Mouse (Mus musculus) heart, embryonic 13.5 days (tissue): ENCODE data around the gene Adap1. TPM values are rescaled to one million over a fixed set of nuclear protein-coding genes. Genes with fewer than 3 reads are reported as not detected.

Experiments used
- ATAC-seq: fragments of 200-750 bp; cut with Nextera tagmentation; 2 replicates; pipeline ENCODE4 v1.8.0; 2017; ENCODE audit warnings: moderate TSS enrichment; ENCODE audit not compliant: insufficient number of reproducible peaks, low FRiP score, low TSS enrichment; ENCODE audit errors: extremely low read depth
- H3K27ac ChIP-seq: fragments of 300-500 bp; sonication (generic); replicated peaks from 2 replicates; pipeline ENCODE4 v1.5.1; 2015; ENCODE audit warnings: moderate library complexity, mild to moderate bottlenecking, inconsistent platforms
- H3K27me3 ChIP-seq: fragments of 300-500 bp; sonication (generic); replicated peaks from 2 replicates; pipeline ENCODE4 v1.6.1; 2015; ENCODE audit warnings: mild to moderate bottlenecking, inconsistent platforms
- H3K36me3 ChIP-seq: fragments of 300-500 bp; sonication (generic); 2 replicates; pipeline ENCODE4 v1.6.1; 2015; ENCODE audit warnings: mild to moderate bottlenecking, inconsistent platforms
- H3K4me1 ChIP-seq: fragments of 300-500 bp; sonication (generic); 2 replicates; pipeline ENCODE4 v1.6.1; 2015; ENCODE audit warnings: inconsistent platforms
- H3K4me2 ChIP-seq: fragments of 300-500 bp; sonication (generic); 2 replicates; pipeline ENCODE4 v1.6.1; 2015; ENCODE audit warnings: inconsistent platforms, mild to moderate bottlenecking, moderate library complexity
- H3K4me3 ChIP-seq: fragments of 300-500 bp; sonication (generic); 2 replicates; pipeline ENCODE4 v1.5.1; 2015; ENCODE audit warnings: moderate library complexity, mild to moderate bottlenecking, inconsistent platforms
- H3K9ac ChIP-seq: fragments of 300-500 bp; sonication (generic); 2 replicates; pipeline ENCODE4 v1.6.1; 2015; ENCODE audit warnings: inconsistent platforms, mild to moderate bottlenecking, moderate library complexity
- H3K9me3 ChIP-seq: fragments of 300-500 bp; sonication (generic); 2 replicates; pipeline ENCODE4 v1.6.1; 2016; ENCODE audit warnings: inconsistent platforms
- WGBS: fragments of 180-500 bp; shearing (Covaris S2); methylation state at CpG from one replicate; pipeline ENCODE4 v1.1.7; 2015; ENCODE audit warnings: mixed read lengths; 5-methylcytosine and 5-hydroxymethylcytosine counted together
- polyA plus RNA-seq: library from polyadenylated mRNA; unstranded; fragments of >200 nt; fragmentation: Nextera tagmentation; extraction: Ambion mirVana; gene quantifications from 2 replicates; pipeline ENCODE4 v1.2.1, GENCODE M21; 2015

Gene Adap1
- polyA plus RNA-seq, 1 experiment from 2014 or later, result 0.70 TPM

DNA sequence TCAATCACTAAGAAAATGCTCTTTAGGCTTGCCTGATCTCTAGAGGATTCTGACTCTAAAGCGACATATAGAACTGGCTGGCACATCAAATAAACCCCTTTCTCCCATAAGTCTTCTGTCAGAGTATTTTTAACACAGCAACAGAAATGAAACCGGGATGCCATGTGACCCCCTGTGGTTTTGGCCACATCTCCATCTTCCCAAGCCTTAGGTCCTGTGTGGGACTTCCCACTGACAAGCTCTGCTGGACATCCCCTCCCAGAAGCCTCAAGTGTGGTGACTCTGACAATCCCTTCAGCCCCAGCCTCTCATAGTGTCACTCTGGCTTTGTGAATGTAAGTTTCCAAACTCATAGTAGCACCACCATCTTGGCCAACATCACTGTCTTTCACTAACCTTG, 31.3 kb downstream of the Adap1 start:
- no peaks in the 10 kb centered on the region for H3K27me3 ChIP-seq
- no peak overlapping the region for H3K27ac ChIP-seq
- H3K4me2 ChIP-seq, result no peak overlapping the region
- no peaks in the 10 kb centered on the region for H3K9me3 ChIP-seq
- H3K4me3 ChIP-seq, result no peak overlapping the region
- no peaks in the 10 kb centered on the region for H3K36me3 ChIP-seq
- H3K9ac ChIP-seq, result no peak overlapping the region
- no peaks in the 10 kb centered on the region; the same call in 1 of the 2 replicates for H3K4me1 ChIP-seq
- WGBS, result 60% methylated on average over 2 of the region's 2 CpGs
- no peak for ATAC-seq

DNA sequence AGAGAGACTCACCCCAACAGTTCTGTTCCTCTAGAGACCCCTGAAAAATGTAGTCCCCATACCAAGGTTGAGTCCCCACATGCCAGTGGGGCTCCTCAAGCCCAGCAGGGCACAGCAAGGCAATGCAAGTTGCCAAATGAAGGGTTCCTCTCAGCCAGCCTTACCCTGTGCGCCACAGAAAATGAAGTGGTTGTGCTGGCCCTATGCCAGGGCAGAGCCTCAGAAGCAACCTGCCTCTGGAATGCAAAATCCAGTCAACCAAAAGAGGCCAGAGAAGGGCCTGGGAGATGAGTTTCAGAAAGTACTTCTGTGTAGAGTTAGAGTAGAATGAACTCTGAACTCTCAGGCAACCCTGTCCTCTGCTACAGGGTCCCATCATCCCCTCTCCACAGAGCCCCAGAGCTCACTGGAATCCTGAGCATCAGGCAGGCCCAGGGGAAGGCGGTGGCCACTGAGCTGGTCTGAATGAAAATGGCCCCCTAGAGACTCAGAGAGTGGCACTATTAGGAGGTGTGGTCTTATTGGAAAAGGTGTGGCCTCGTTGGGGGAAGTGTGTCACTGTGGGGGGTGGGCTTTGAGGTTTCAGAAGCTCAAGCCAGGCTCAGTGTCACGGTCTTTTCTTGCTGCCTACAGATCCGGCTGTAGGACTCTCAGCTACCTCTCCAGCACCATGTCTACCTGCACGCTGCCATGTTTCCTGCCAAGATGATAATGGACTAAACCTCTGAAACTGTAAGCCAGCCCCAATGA, 33.4 kb downstream of the Adap1 start:
- Histone ChIP-seq H3K36me3 (no peaks in the 10 kb centered on the region), H3K9me3 (no peaks in the 10 kb centered on the region), H3K27ac (no peak overlapping the region), H3K4me3 (no peak overlapping the region), H3K4me2 (no peak overlapping the region), H3K9ac (no peak overlapping the region), H3K27me3 (no peaks in the 10 kb centered on the region), H3K4me1 (peaks cover 2% of the 10 kb centered on the region; the same call in 1 of the 2 replicates)
- no peak for ATAC-seq
- 68% methylated on average over 6 of the region's 6 CpGs for WGBS

DNA sequence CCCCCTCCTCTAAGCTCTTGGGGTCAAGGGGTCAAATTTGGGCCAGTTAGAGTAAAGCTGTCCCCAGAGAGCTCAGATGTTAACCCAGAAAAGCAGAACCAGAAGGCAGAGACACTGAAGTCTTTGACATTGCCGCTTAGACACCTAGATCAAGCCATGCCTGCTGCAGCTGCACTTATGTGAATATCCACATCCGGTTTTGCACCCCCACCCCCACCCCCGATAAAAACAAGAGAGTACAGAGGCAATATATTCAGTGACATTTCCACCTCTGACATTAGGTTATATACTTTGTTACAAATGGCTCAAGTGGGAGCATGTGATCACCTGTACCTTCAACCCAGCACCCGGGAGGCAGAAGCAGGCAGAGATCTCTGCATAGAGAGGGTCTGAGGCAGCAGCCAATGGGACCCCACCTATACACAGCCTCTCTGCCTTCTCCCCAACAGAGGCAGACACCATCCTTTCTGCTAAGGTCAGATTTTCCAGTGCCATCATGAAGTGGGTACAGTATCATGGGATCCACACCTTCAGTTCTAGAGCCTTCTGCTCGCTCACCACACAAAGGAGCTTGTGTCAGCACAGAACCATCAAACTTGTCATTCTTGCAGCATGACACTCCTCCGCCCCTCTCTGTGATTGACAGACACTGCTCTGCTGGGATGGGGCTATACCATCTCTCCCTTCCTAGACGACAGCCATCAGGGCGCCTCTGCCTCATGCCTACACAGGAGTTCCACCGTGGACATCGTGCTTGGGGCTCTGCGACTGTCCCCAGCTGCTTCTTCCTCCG, 34.8 kb downstream of the Adap1 start:
- Histone ChIP-seq H3K4me3 (no peak overlapping the region), H3K27me3 (no peaks in the 10 kb centered on the region), H3K27ac (no peak overlapping the region), H3K9me3 (no peaks in the 10 kb centered on the region), H3K4me1 (peaks cover 15% of the 10 kb centered on the region), H3K9ac (no peak overlapping the region), H3K36me3 (no peaks in the 10 kb centered on the region), H3K4me2 (no peak overlapping the region)
- ATAC-seq, result no peak
- 78% methylated on average over 12 of the region's 12 CpGs for WGBS

DNA sequence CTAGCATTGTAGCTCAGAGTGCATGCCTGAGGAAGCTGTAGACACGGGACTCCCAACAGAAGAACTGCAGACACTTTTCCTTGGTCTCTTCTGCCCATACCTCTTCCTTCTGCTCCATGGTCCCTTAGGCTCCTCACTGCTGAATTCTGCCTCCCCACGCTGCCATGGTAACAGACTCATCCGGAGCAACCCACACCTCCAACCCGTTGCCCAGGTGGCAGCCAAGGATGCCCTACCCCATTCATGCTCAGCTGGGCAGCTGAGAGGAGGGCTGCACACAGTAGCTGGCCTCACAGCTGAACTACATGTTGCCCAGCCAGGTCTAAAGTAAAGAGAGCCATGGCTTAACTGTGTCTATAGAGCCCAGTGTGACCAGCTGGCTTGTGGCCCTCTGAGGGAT, 36.8 kb downstream of the Adap1 start:
- 76% methylated on average over 4 of the region's 4 CpGs for WGBS
- Histone ChIP-seq H3K9me3 (no peaks in the 10 kb centered on the region), H3K27ac (no peak overlapping the region), H3K4me3 (no peak overlapping the region), H3K9ac (no peak overlapping the region), H3K4me1 (peaks cover 21% of the 10 kb centered on the region), H3K36me3 (no peaks in the 10 kb centered on the region), H3K4me2 (no peak overlapping the region), H3K27me3 (no peaks in the 10 kb centered on the region)
- no peak for ATAC-seq

DNA sequence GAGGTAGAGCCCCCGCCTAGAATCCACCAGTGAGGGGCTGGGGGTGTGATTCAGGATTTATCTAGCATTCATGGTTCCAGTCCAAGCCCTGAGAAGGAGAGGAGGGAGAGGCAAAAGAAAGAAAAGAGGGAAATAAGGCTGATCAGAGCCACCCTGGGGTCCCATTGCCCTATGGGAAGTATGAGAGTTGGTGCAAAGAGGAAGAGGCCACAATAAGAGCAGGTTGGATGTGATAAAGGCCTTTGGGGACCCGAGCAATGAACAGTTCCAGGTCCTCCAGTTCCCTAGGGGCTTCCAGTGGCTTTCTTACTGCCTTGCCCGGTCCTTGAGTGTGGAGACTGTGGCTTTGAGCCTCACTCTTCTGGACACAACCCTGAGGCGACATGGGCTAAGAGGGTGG, 37.6 kb downstream of the Adap1 start:
- H3K4me3 ChIP-seq, result no peak overlapping the region
- H3K27me3 ChIP-seq, result no peaks in the 10 kb centered on the region
- H3K9me3 ChIP-seq, result no peaks in the 10 kb centered on the region
- no peaks in the 10 kb centered on the region for H3K36me3 ChIP-seq
- H3K4me1 ChIP-seq, result peaks cover 21% of the 10 kb centered on the region
- 80% methylated on average over 4 of the region's 4 CpGs for WGBS
- H3K4me2 ChIP-seq, result no peak overlapping the region
- no peak for ATAC-seq
- no peak overlapping the region for H3K27ac ChIP-seq
- no peak overlapping the region for H3K9ac ChIP-seq

DNA sequence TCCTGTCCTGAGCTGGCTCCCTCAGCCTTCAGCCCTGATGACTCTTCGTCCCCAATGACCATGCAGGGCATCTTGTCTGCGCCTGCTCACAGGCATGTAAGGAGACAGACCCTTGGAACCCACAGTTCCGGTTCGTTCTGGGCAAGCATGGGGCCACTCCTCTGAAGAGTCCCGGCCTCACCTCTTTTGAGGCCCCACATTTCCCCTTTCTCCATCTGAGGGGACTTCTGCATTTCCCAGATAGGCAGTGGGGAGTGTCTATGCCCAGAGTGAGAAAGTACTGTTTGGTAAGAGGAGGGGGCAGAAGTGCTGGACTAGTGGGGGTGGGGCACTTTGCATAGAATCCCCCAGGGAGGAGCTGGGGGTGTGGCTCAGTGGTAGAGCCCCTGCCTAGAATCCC, 38.3 kb downstream of the Adap1 start:
- no peaks in the 10 kb centered on the region for H3K27me3 ChIP-seq
- H3K4me2 ChIP-seq, result no peak overlapping the region
- no peak overlapping the region for H3K27ac ChIP-seq
- no peaks in the 10 kb centered on the region for H3K9me3 ChIP-seq
- 75% methylated on average over 5 of the region's 5 CpGs for WGBS
- ATAC-seq, result no peak
- H3K9ac ChIP-seq, result no peak overlapping the region; the same call in 1 of the 2 replicates
- no peak overlapping the region for H3K4me3 ChIP-seq
- no peaks in the 10 kb centered on the region for H3K36me3 ChIP-seq
- peaks cover 26% of the 10 kb centered on the region for H3K4me1 ChIP-seq

DNA sequence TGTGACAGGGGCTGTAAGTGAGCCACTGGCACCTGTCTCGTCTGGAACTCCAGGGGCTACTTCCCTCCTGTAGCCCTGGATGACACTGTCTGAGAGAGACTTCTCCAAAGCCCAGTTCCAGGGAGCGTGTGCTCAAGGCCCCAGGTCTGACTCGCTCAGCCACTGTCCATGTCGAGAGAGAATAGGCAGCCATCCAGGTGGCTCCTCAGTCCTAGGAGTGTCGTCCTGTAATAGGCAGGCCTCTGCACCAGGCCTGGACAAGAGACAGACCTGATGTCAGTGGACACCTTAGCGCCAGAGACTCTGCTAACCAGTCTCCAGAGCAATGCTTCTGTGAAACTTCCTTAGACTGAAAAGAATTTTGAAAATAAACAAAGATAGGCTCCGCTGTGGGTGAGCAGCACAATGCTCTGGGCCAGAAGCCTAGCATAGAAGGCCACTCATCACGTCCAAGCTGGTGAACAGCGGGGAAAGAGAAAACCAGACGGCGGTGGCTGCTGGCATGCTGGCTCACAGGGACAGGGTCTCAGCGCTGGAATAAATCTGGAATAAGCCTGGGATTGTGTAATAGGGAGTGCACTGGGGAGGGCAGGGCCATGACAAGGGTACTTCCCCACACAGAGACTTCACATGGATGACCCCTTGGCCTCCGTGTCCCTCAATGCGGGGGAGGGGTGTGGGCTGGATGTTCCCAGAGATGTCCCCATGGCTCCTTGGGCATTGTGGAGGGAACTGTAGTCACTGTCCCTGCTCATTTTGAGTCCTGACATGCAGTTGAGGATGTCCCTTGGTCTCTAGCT, 39.1 kb downstream of the Adap1 start:
- Histone ChIP-seq H3K36me3 (no peaks in the 10 kb centered on the region), H3K4me3 (no peak overlapping the region), H3K27ac (peak overlapping the region; percentile 20; the same call in 1 of the 2 replicates), H3K27me3 (0 out of 2 replicates have a peak, but pooled peaks cover 2% of the 10 kb centered on the region), H3K9ac (peak overlapping the region; percentile 50), H3K9me3 (no peaks in the 10 kb centered on the region), H3K4me2 (no peak overlapping the region), H3K4me1 (peaks cover 32% of the 10 kb centered on the region)
- ATAC-seq, result no peak
- WGBS, result 51% methylated on average over 14 of the region's 14 CpGs

DNA sequence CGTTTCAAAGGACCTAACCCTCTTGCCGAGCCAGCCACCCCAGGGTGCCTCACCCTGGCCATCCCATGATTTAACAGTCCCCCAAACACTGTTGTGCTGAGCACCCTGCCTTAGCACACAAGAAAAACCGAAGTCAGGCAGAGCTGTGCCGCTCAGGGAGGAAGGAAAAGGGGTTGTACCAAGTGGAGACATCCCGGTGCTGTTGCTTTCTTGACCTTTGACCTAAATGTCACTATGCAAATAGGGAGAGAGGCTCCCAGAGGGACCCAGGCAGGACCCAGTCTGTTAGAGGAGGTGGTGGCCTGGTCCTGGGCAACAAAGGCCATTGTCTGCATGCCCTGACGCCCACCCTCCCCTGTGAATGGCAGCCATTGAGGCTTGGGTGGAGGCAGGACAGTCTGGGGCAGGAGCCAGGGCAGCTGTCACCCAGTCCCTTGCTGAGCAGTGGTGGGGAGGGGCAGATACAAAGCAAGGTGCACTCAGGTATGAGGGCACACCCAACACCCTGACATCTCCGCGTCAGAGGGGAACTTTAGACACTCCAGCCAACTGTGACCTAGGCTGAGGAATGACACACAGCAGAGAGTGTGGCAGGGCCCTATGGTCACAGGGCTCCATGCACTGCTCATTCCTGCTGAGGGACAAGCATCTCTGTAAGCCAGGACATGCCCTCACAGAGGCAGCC, 39.9 kb downstream of the Adap1 start:
- Histone ChIP-seq H3K4me2 (no peak overlapping the region), H3K4me1 (peaks cover 41% of the 10 kb centered on the region), H3K27me3 (peaks cover 9% of the 10 kb centered on the region), H3K9ac (peak overlapping the region; percentile 50; the same call in 1 of the 2 replicates), H3K36me3 (no peaks in the 10 kb centered on the region), H3K9me3 (no peaks in the 10 kb centered on the region), H3K27ac (peak overlapping the region; percentile 15; the same call in 1 of the 2 replicates), H3K4me3 (no peak overlapping the region)
- no peak for ATAC-seq
- 45% methylated on average over 8 of the region's 8 CpGs for WGBS

DNA sequence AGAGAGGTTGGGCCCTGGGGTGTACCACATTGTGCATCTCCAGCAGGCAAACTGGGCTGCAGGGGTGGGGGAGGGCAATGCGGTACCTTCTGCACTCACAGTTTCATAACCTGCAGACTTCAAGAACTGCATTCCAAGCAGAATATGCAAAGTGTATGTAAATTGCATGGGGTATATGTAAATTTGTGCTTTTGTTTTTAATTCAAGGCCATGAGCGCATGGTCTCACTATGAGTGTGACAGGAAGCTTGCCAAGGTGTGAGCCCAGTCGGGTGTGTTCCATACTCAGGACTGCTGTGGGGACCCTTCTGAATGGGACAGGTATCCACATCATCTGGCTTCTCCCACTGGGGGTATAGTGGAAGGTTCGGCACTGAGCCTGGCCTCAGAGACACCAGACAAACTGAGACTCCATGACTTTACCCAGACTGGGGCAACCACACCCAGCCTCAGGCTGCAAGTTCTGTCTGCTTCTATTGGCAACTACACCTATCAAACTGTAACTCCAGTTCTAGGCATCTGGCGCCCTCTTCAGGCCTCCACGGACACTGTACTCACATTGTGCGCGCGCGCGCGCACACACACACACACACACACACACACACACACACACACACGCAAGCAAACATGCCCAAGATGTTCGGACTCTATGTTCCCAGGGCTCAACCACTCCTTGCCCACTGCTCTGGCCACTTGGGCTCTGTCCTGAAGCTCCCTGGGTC, 41.8 kb downstream of the Adap1 start:
- ATAC-seq, result no peak
- WGBS, result 92% methylated on average over 14 of the region's 14 CpGs

DNA sequence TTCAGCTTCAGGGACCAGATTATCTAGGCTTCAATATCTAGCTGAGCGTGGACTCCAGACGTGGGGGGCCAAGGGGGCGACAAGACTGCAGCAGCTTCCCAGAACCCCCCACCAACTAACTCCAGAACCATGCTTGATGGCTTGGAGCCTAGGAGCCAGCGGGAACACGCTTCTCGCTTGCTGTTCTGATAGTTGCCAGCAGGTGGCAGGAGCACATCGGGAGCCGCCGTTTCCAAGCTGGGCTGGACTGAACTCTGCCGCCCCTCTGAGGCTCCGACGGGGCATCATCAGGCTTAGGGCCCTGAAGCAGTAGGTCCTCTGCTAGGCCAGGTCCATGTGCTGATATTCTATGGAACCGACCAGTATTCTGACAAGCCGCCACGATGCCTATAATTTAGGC, 43.2 kb downstream of the Adap1 start:
- no peak for ATAC-seq
- peak overlapping the region; percentile 10; the same call in 1 of the 2 replicates for H3K4me2 ChIP-seq
- WGBS, result 5% methylated on average over 15 of the region's 15 CpGs
- H3K27me3 ChIP-seq, result peaks cover 12% of the 10 kb centered on the region
- H3K9me3 ChIP-seq, result no peaks in the 10 kb centered on the region
- H3K4me3 ChIP-seq, result no peak overlapping the region
- H3K27ac ChIP-seq, result peak overlapping the region; percentile 55
- no peak overlapping the region for H3K9ac ChIP-seq
- no peaks in the 10 kb centered on the region for H3K36me3 ChIP-seq
- H3K4me1 ChIP-seq, result peaks cover 45% of the 10 kb centered on the region

More for the DNA sequence above, 41.8 kb downstream of the Adap1 start:
- H3K4me1 ChIP-seq, result peaks cover 43% of the 10 kb centered on the region
- no peak overlapping the region for H3K4me3 ChIP-seq
- peaks cover 12% of the 10 kb centered on the region for H3K27me3 ChIP-seq
- no peak overlapping the region for H3K9ac ChIP-seq
- no peak overlapping the region for H3K4me2 ChIP-seq
- H3K36me3 ChIP-seq, result no peaks in the 10 kb centered on the region
- H3K27ac ChIP-seq, result no peak overlapping the region
- H3K9me3 ChIP-seq, result no peaks in the 10 kb centered on the region
